Mouse (Mus musculus) small intestine, adult 2 months (tissue): ENCODE data around the gene D930007J09Rik. TPM values are rescaled to one million over a fixed set of nuclear protein-coding genes. Genes with fewer than 3 reads are reported as not detected.

Source experiments
- H3K27ac ChIP-seq: fragments of 200-500 bp; 2 replicates; pipeline ENCODE4 v1.5.1; 2012; ENCODE audit warnings: low read depth, low read length, control low read depth, inconsistent platforms; ENCODE audit not compliant: insufficient read depth
- H3K27me3 ChIP-seq: fragments of 200-500 bp; 2 replicates; pipeline ENCODE4 v1.6.1; 2012; ENCODE audit warnings: mild to moderate bottlenecking, moderate library complexity, low read length, inconsistent platforms; ENCODE audit not compliant: control insufficient read depth, insufficient read depth
- H3K36me3 ChIP-seq: fragments of 200-500 bp; 2 replicates; pipeline ENCODE4 v1.6.1; 2012; ENCODE audit warnings: mild to moderate bottlenecking, low read length, control low read depth, inconsistent platforms; ENCODE audit not compliant: control insufficient read depth, insufficient read depth
- H3K4me1 ChIP-seq: fragments of 200-500 bp; 2 replicates; pipeline ENCODE4 v1.6.1; 2012; ENCODE audit warnings: low read length, inconsistent platforms, mixed read lengths; ENCODE audit not compliant: control insufficient read depth, insufficient read depth, insufficient read length
- H3K4me3 ChIP-seq: fragments of 200-500 bp; 2 replicates; pipeline ENCODE4 v1.5.1; 2012; ENCODE audit warnings: low read depth, mild to moderate bottlenecking, control low read depth, inconsistent platforms, low read length, moderate library complexity
- CTCF ChIP-seq: fragments of 200-500 bp; IDR thresholded peaks from 2 replicates; pipeline ENCODE4 v1.5.1; 2012; ENCODE audit warnings: low read depth, mild to moderate bottlenecking, control low read depth, inconsistent platforms, low read length, moderate library complexity, mixed read lengths; ENCODE audit not compliant: insufficient replicate concordance, insufficient read length; ENCODE audit errors: extremely low read depth
- POLR2A ChIP-seq: fragments of 200-500 bp; IDR thresholded peaks from 2 replicates; pipeline ENCODE4 v1.6.1; 2012; ENCODE audit warnings: low read depth, mild to moderate bottlenecking, control low read depth, inconsistent platforms, low read length, moderate library complexity
- WGBS: fragments of 180-500 bp; shearing (Covaris S2); methylation state at CpG from one replicate; pipeline ENCODE4 v1.1.7; 2018; 5-methylcytosine and 5-hydroxymethylcytosine counted together
- polyA plus RNA-seq: library from polyadenylated mRNA; depleted of rRNA; stranded (reverse); fragments of >200 nt; gene quantifications from 2 replicates; pipeline ENCODE4 v1.2.3, GENCODE M21; 2012; rRNA removed

Gene D930007J09Rik
- polyA plus RNA-seq, 1 experiment, result not detected

DNA sequence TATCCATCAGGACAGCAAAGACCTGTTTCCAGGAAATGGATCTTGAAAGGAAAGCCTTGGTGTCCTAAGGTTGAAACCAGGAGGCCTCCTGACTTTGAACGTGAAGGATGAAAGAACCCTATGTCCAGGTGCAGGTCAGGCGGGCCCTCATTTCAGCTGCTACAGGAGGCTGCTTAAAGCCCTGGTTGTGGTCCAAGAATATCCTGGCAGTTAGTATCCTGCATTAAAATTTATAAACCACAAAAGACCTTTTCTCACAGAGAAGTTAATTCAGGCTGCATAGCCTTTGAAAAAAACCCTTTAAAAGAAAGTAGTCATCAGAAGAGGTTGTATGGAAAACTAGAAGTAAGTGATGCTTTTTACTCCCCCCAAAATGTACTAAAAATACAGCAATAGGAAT lies 41.9 kb downstream of the D930007J09Rik start:
- TF ChIP-seq CTCF (no peak), POLR2A (no peak)

DNA sequence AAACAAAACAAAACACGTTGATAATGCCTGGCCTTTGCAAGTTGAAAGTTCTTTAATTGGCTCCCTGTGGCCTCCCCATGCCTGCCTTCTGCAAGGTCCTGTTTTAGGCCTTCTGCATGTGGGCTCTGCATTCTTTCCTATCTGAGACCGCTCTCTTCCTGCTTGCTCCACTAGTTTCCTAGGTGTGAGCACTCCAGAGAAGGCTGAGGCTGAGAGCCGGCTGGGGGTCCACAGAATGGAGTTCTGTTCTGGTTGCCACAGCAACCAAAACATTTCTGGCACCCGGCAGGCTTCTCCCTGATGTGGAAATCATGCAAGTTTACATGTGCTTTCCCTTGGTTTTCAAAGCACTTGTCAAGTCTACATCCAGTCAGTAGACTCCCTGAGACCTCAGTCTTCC lies 43.6 kb downstream of the D930007J09Rik start:
- H3K27ac ChIP-seq, result no peak overlapping the region
- H3K27me3 ChIP-seq, result no peaks in the 10 kb centered on the region
- H3K4me1 ChIP-seq, result no peaks in the 10 kb centered on the region
- TF ChIP-seq CTCF, result no peak
- no peak for TF ChIP-seq POLR2A
- WGBS, result 54% methylated on average over 4 of the region's 4 CpGs
- no peaks in the 10 kb centered on the region for H3K36me3 ChIP-seq
- H3K4me3 ChIP-seq, result no peak overlapping the region

More for the DNA sequence above, 41.9 kb downstream of the D930007J09Rik start:
- no peak overlapping the region for H3K4me3 ChIP-seq
- WGBS, result 78% methylated on average over 2 of the region's 2 CpGs
- H3K27me3 ChIP-seq, result no peaks in the 10 kb centered on the region
- no peaks in the 10 kb centered on the region for H3K36me3 ChIP-seq
- H3K4me1 ChIP-seq, result no peaks in the 10 kb centered on the region
- no peak overlapping the region for H3K27ac ChIP-seq

Other genes with a start within 250 kb of the D930007J09Rik start
- not detected in 2 replicates for gene Mylk4, start 18.9 kb downstream of the D930007J09Rik start, polyA plus RNA-seq
- gene Wrnip1, start 811 bp downstream of the D930007J09Rik start, polyA plus RNA-seq, result 27.9 and 41.3 TPM in 2 replicates
- 36.8 and 110 TPM in 2 replicates for gene Serpinb1a, start 48.3 kb upstream of the D930007J09Rik start, polyA plus RNA-seq
- gene Serpinb1c, start 95.4 kb upstream of the D930007J09Rik start, polyA plus RNA-seq, result not detected in 2 replicates
- 0.52 and 0.85 TPM in 2 replicates for gene Serpinb6b, start 162.4 kb upstream of the D930007J09Rik start, polyA plus RNA-seq
- 0.69 and 0.95 TPM in 2 replicates for gene Serpinb9, start 200.4 kb upstream of the D930007J09Rik start, polyA plus RNA-seq
- 0.04 TPM in 1 of 2 replicates, not detected in the other for gene Serpinb9b, start 224.6 kb upstream of the D930007J09Rik start, polyA plus RNA-seq